Mouse (Mus musculus) CH12.LX (cell line): ENCODE measurements around the gene Kiz. TPM values are rescaled to one million over a fixed set of nuclear protein-coding genes. Genes with fewer than 3 reads are reported as not detected.

Experiments
- DNase-seq: peaks from one replicate; pipeline ENCODE4 v3.0.0-alpha.2; 2013; ENCODE audit errors: extremely low read depth
- H3K27ac ChIP-seq: 2 replicates; pipeline ENCODE4 v1.5.1; 2012; ENCODE audit warnings: low read depth, mild to moderate bottlenecking, control low read depth, moderate library complexity; ENCODE audit not compliant: insufficient read depth
- H3K27me3 ChIP-seq: replicated peaks from 2 replicates; pipeline ENCODE3; 2012; ENCODE audit warnings: inconsistent platforms
- H3K36me3 ChIP-seq, 2 experiments: replicated peaks in 1 of 2; 2 replicates each; pipeline versions ENCODE3 to v1.6.1; 2012; ENCODE audit warnings: inconsistent platforms in 1 of 2, low read length in 1 of 2, mild to moderate bottlenecking in 1 of 2, mixed read lengths in 1 of 2, moderate library complexity in 1 of 2; ENCODE audit not compliant: control insufficient read depth in 1 of 2, insufficient read depth in 1 of 2
- H3K4me1 ChIP-seq, 2 experiments: 2 replicates each; pipeline ENCODE4 v1.6.1; 2012; ENCODE audit warnings: inconsistent platforms in 1 of 2, moderate library complexity in 1 of 2; ENCODE audit not compliant: insufficient read depth in 2 of 2, control insufficient read depth in 1 of 2
- H3K4me2 ChIP-seq: 2 replicates; pipeline ENCODE4 v1.6.1; 2012; ENCODE audit warnings: low read depth, mild to moderate bottlenecking, control low read depth; ENCODE audit not compliant: poor library complexity, insufficient read depth, severe bottlenecking
- H3K4me3 ChIP-seq, 3 experiments: fragments of 150-350 bp in 1 of 3; sonication (generic) in 1 of 3; replicated peaks in 1 of 3; 2 replicates each; pipeline versions ENCODE3 to v1.5.1; 2011 to 2012; ENCODE audit warnings: low read depth in 2 of 3, low read length in 2 of 3, mild to moderate bottlenecking in 2 of 3, moderate library complexity in 2 of 3, control low read depth in 1 of 3, improper control_type of control experiment in 1 of 3, inconsistent platforms in 1 of 3, mixed read lengths in 1 of 3; ENCODE audit not compliant: poor library complexity in 1 of 3
- H3K79me2 ChIP-seq: replicated peaks from 2 replicates; pipeline ENCODE4 v1.6.1; 2012; ENCODE audit warnings: mild to moderate bottlenecking, moderate library complexity; ENCODE audit not compliant: control insufficient read depth, poor library complexity, insufficient read depth, severe bottlenecking; ENCODE audit errors: extremely low read depth
- H3K9ac ChIP-seq: 2 replicates; pipeline ENCODE4 v1.6.1; 2012; ENCODE audit warnings: low read depth, mild to moderate bottlenecking, control low read depth, moderate library complexity; ENCODE audit not compliant: insufficient read depth
- H3K9me3 ChIP-seq: replicated peaks from 2 replicates; pipeline ENCODE3; 2012; ENCODE audit warnings: low read length, inconsistent platforms, mixed read lengths
- BHLHE40 ChIP-seq: IDR thresholded peaks from 2 replicates; pipeline ENCODE4 v1.6.1; 2011; ENCODE audit warnings: mild to moderate bottlenecking, low read depth, low read length, improper control_type of control experiment
- CHD1 ChIP-seq: IDR thresholded peaks from 2 replicates; pipeline ENCODE4 v1.6.1; 2012; ENCODE audit warnings: low read depth, low read length, improper control_type of control experiment, inconsistent platforms
- CHD2 ChIP-seq: IDR thresholded peaks from 2 replicates; pipeline ENCODE4 v1.6.1; 2011; ENCODE audit warnings: low read length, improper control_type of control experiment
- E2F4 ChIP-seq: IDR thresholded peaks from 2 replicates; pipeline ENCODE4 v1.6.1; 2011; ENCODE audit warnings: low read depth, low read length, improper control_type of control experiment; ENCODE audit not compliant: insufficient replicate concordance
- ELF1 ChIP-seq: IDR thresholded peaks from 2 replicates; pipeline ENCODE4 v1.6.1; 2014; ENCODE audit warnings: low read depth, mild to moderate bottlenecking, inconsistent platforms, low read length, improper control_type of control experiment
- EP300 ChIP-seq: IDR thresholded peaks from 2 replicates; pipeline ENCODE4 v1.6.1; 2011; ENCODE audit warnings: low read length, improper control_type of control experiment
- ETS1 ChIP-seq: conservative IDR thresholded peaks from 2 replicates; pipeline ENCODE4 v1.6.1; 2012; ENCODE audit warnings: low read depth, mild to moderate bottlenecking, inconsistent platforms, low read length, improper control_type of control experiment, moderate library complexity
- IRF4 ChIP-seq: IDR thresholded peaks from 2 replicates; pipeline ENCODE4 v1.6.1; 2014; ENCODE audit warnings: low read depth, mild to moderate bottlenecking, inconsistent platforms, low read length, improper control_type of control experiment
- JUN ChIP-seq: IDR thresholded peaks from 2 replicates; pipeline ENCODE4 v1.6.1; 2011; ENCODE audit warnings: low read depth, mild to moderate bottlenecking, low read length, improper control_type of control experiment, moderate library complexity; ENCODE audit not compliant: insufficient read depth
- JUND ChIP-seq: conservative IDR thresholded peaks from 2 replicates; pipeline ENCODE4 v1.6.1; 2011; ENCODE audit warnings: low read depth, low read length, improper control_type of control experiment
- KAT2A ChIP-seq: IDR thresholded peaks from 2 replicates; pipeline ENCODE4 v1.6.1; 2012; ENCODE audit warnings: low read length, improper control_type of control experiment, inconsistent platforms; ENCODE audit not compliant: insufficient replicate concordance
- MAFK ChIP-seq: IDR thresholded peaks from 2 replicates; pipeline ENCODE4 v1.6.1; 2011; ENCODE audit warnings: low read length, improper control_type of control experiment; ENCODE audit not compliant: insufficient replicate concordance
- MAX ChIP-seq: IDR thresholded peaks from 2 replicates; pipeline ENCODE4 v1.6.1; 2011; ENCODE audit warnings: low read length, improper control_type of control experiment
- MAZ ChIP-seq: IDR thresholded peaks from 2 replicates; pipeline ENCODE4 v1.6.1; 2012; ENCODE audit warnings: low read depth, mild to moderate bottlenecking, inconsistent platforms, low read length, improper control_type of control experiment, moderate library complexity
- MEF2A ChIP-seq: IDR thresholded peaks from 2 replicates; pipeline ENCODE4 v1.6.1; 2014; ENCODE audit warnings: low read depth, mild to moderate bottlenecking, inconsistent platforms, low read length, improper control_type of control experiment, borderline replicate concordance
- NELFE ChIP-seq: IDR thresholded peaks from 2 replicates; pipeline ENCODE4 v1.6.1; 2011; ENCODE audit warnings: low read depth, low read length, improper control_type of control experiment
- PAX5 ChIP-seq: IDR thresholded peaks from 2 replicates; pipeline ENCODE4 v1.6.1; 2012; ENCODE audit warnings: low read length, inconsistent platforms, mixed read lengths
- POLR2AphosphoS2 ChIP-seq: IDR thresholded peaks from 2 replicates; pipeline ENCODE4 v1.6.1; 2011; ENCODE audit warnings: low read depth, low read length, improper control_type of control experiment
- RAD21 ChIP-seq: IDR thresholded peaks from 2 replicates; pipeline ENCODE4 v1.6.1; 2011; ENCODE audit warnings: low read depth, mild to moderate bottlenecking, low read length, improper control_type of control experiment, moderate library complexity
- RCOR1 ChIP-seq: conservative IDR thresholded peaks from 2 replicates; pipeline ENCODE4 v1.6.1; 2012; ENCODE audit warnings: low read depth, mild to moderate bottlenecking, inconsistent platforms, low read length, improper control_type of control experiment
- SIN3A ChIP-seq: IDR thresholded peaks from 2 replicates; pipeline ENCODE4 v1.6.1; 2012; ENCODE audit warnings: low read length, improper control_type of control experiment, inconsistent platforms
- SMC3 ChIP-seq: IDR thresholded peaks from 2 replicates; pipeline ENCODE4 v1.6.1; 2011; ENCODE audit warnings: low read depth, low read length, improper control_type of control experiment
- TCF12 ChIP-seq: IDR thresholded peaks from 2 replicates; pipeline ENCODE4 v1.6.1; 2014; ENCODE audit warnings: low read depth, mild to moderate bottlenecking, inconsistent platforms, low read length, improper control_type of control experiment
- UBTF ChIP-seq: IDR thresholded peaks from 2 replicates; pipeline ENCODE4 v1.6.1; 2012; ENCODE audit warnings: low read depth, mild to moderate bottlenecking, inconsistent platforms, low read length, improper control_type of control experiment, moderate library complexity
- USF1 ChIP-seq: IDR thresholded peaks from 2 replicates; pipeline ENCODE4 v1.6.1; 2014; ENCODE audit warnings: low read depth, mild to moderate bottlenecking, inconsistent platforms, low read length, improper control_type of control experiment
- USF2 ChIP-seq: conservative IDR thresholded peaks from 2 replicates; pipeline ENCODE4 v1.6.1; 2011; ENCODE audit warnings: low read depth, low read length, improper control_type of control experiment
- ZC3H11A ChIP-seq: IDR thresholded peaks from 2 replicates; pipeline ENCODE4 v1.6.1; 2012; ENCODE audit warnings: low read depth, mild to moderate bottlenecking, inconsistent platforms, low read length, improper control_type of control experiment
- ZNF384 ChIP-seq: IDR thresholded peaks from 2 replicates; pipeline ENCODE4 v1.6.1; 2012; ENCODE audit warnings: low read depth, low read length, improper control_type of control experiment, inconsistent platforms
- dilution Hi-C: fragments of 300-500 bp; cut with MboI; formaldehyde crosslinking; loops from 2 replicates; pipeline ENCODE4 v1.14.3; 2020; ENCODE audit warnings: low sequenced_read_pairs; ENCODE audit not compliant: extremely low pct_unique_long_range_greater_than_20kb, extremely low pct_ligation_motif_present
- in situ Hi-C: fragments of 300-500 bp; cut with MboI; formaldehyde crosslinking; loops from 3 replicates; pipeline ENCODE4 v1.14.3; 2019; ENCODE audit warnings: low sequenced_read_pairs, low pct_ligation_motif_present, low pct_unique_long_range_greater_than_20kb, mixed read lengths
- polyA plus RNA-seq: library from polyadenylated mRNA; unstranded; fragments of >175 nt; gene quantifications from 2 replicates; pipeline ENCODE4 v1.2.1, GENCODE M21; 2012; ENCODE audit warnings: low read depth; ENCODE audit not compliant: insufficient read length
- total RNA-seq, 2 experiments: library from RNA; depleted of rRNA; stranded (reverse); fragments of 300-350 nt in 1 of 2; fragments of >200 nt in 1 of 2; gene quantifications; 2 replicates each; pipeline ENCODE4 v1.2.3; 2012 to 2014

Kiz gene
- total and polyA plus RNA-seq, 3 experiments = 11.2 to 14.1 (median 13.0) TPM

DNA sequence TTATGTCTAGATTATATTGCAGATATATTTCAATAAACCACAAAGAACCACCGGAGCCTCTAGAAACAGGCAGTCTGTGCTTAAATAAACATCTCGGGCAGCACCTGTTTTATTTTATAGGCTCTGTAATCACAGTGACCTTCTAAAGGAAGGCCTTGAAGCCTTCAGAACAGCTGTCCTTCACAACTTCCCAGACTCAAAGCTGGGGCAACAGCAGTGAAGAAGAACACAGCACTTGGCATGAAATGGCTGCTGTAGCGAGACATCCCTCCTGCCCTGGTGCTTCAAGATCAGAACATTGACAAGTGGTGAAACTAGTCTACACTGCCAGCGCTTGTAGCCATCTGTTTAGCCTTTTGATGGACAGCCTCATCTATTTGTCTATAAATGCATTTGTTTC lies 70.2 kb downstream of the Kiz start:
- in situ Hi-C loops (no loop called here), dilution Hi-C loops (no loop called here)
- Histone ChIP-seq H3K9me3 (no peaks in the 10 kb centered on the region), H3K36me3 (peaks cover 2 to 4% of the 10 kb centered on the region in 2 experiments), H3K9ac (no peak overlapping the region), H3K4me1 (no peaks in the 10 kb centered on the region), H3K27ac (no peak overlapping the region), H3K79me2 (no peaks in the 10 kb centered on the region), H3K27me3 (no peaks in the 10 kb centered on the region), H3K4me3 (no peak overlapping the region), H3K4me2 (no peak overlapping the region)
- no peak for DNase-seq
- TF ChIP-seq BHLHE40 = no peak
- TF ChIP-seq USF2 = no peak
- TF ChIP-seq EP300 = no peak
- no peak for TF ChIP-seq MEF2A
- TF ChIP-seq ELF1 = no peak
- TF ChIP-seq SIN3A = no peak
- TF ChIP-seq IRF4 = no peak
- no peak for TF ChIP-seq CHD2
- TF ChIP-seq TCF12 = no peak
- no peak for TF ChIP-seq POLR2AphosphoS2
- no peak for TF ChIP-seq MAX
- TF ChIP-seq SMC3 = no peak
- TF ChIP-seq JUN = no peak
- TF ChIP-seq UBTF = no peak
- no peak for TF ChIP-seq USF1

DNA sequence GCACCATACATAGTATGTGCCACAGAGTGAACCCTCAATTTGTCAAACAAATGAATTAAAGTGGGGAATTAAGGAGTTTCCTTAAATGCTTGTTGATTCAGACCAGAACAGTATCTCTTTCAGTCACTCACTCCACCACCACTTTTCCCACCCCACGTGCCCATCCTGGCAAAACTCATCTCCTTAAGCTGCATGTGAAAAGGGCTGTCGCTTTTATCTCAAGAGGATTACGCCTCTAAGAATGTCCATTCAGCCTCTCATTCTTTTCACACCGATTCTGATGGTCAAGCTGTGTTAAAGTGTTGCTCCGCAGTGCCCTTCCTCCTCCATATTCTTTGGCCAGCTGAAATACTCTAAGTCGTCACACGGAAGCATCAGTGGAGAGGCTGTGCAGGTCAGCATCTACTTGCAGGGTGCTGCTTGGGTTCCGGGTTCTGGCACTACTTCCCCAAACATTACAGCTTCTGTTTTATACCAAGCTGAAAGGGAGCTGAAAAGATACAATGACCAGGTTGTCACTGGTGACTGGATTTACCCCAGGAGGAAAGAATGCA lies 92.6 kb downstream of the Kiz start:
- TF ChIP-seq USF2 (no peak), CHD2 (no peak), E2F4 (no peak), PAX5 (no peak), ZNF384 (no peak), JUND (no peak), RAD21 (no peak), IRF4 (no peak), RCOR1 (no peak), ETS1 (no peak), CHD1 (no peak), ELF1 (no peak), ZC3H11A (no peak), SIN3A (no peak), UBTF (no peak), MAZ (no peak), NELFE (no peak), MAFK (no peak), KAT2A (no peak)

More for the DNA sequence above, 92.6 kb downstream of the Kiz start:
- Histone ChIP-seq H3K4me3 (no peak overlapping the region), H3K4me1 (no peaks in the 10 kb centered on the region), H3K36me3 (no peaks in the 10 kb centered on the region), H3K79me2 (no peaks in the 10 kb centered on the region), H3K27me3 (no peaks in the 10 kb centered on the region), H3K9me3 (no peaks in the 10 kb centered on the region), H3K9ac (no peak overlapping the region), H3K27ac (no peak overlapping the region), H3K4me2 (no peak overlapping the region)
- in situ Hi-C loops = no loop called here
- dilution Hi-C loops = no loop called here
- no peak for DNase-seq
